Mouse (Mus musculus): ENCODE results near the gene Grpel1. TPM values are rescaled to one million over a fixed set of nuclear protein-coding genes. Genes with fewer than 3 reads are reported as not detected.

The Grpel1 gene
- total RNA-seq, 1 experiment from 2014 or later = 52.1 TPM

DNA sequence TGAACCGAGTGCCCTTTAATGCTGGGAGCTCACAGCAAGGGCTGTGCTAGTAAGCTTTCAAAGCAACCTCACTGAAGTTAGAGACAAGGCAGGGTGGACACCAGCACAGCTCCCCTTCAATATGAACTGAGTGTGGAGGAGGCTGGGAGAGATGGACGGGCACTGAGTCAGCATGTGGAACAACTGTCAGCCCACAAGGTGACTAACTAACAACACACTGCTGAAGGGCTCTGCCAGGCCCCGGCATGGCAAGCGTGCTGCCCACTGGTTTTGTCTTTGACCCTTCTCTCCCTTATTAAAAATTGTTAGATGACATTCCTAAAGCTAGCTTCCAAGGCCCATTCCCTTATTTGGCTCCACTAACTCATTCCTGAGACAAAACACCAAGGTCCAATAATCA lies 7.1 kb upstream of the Grpel1 start:
- ATAC-seq (replicated peaks; ENCODE audit: insufficient number of reproducible peaks, low FRiP score, low TSS enrichment, poor library complexity, severe bottlenecking) = no peak

DNA sequence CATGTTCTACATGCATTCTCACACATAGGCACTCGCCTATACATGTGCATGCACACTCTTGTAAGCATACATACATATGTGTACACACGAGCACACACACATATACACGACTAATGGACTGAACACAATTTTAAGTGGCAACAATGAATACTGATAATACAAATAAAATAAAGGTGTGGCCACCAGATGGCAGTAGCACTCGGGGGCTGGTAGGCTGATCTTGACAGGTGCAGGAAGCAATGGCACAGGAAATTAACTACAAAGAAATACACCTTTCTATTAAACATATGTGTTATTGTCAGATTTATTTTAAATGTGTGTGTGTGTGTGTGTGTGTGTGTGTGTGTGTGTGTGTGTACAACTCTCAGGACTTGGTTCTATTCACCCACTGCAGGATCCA lies 5.9 kb upstream of the Grpel1 start:
- no peak for ATAC-seq (replicated peaks; ENCODE audit: insufficient number of reproducible peaks, low FRiP score, low TSS enrichment, poor library complexity, severe bottlenecking)

DNA sequence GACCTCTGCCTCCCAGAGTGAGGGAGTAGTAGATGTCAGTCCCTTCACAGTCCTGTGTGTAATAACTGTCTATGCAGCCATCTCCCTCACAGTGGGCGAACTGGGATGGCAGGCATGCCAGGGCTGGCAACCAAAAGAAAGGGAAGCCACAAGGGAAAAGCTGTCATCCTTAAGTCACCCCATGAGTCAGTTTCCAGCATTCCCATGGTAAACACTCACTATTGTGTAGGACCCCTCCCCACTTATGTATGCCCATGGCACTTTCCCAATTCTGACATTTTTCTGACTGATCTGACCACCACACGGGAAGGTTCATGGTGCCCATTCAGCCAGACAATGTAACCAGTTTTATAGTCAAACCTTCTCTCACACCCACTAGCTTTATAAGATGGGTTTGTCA lies 4.1 kb upstream of the Grpel1 start:
- ATAC-seq (replicated peaks; ENCODE audit: insufficient number of reproducible peaks, low FRiP score, low TSS enrichment, poor library complexity, severe bottlenecking) = no peak

DNA sequence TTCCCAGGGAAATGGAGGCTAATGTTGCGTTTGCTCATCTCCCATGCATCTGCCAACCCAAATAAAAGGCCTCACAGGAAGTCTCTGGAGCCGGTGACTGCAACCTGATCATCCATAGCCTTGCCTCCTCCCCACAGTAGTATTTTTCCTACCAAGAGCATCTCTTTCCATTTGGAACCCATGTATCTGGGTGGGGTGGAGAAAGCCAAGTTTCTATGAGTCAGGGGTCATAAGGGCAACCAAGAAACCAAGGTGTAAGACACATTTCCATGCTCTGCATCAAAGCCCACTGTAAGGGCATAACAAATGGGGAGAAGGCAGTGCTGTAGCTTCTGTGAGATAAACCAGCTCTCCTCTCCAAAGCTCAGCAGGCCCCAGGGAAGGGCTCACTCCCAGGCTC lies 3.6 kb upstream of the Grpel1 start:
- ATAC-seq (replicated peaks; ENCODE audit: insufficient number of reproducible peaks, low FRiP score, low TSS enrichment, poor library complexity, severe bottlenecking) = no peak

DNA sequence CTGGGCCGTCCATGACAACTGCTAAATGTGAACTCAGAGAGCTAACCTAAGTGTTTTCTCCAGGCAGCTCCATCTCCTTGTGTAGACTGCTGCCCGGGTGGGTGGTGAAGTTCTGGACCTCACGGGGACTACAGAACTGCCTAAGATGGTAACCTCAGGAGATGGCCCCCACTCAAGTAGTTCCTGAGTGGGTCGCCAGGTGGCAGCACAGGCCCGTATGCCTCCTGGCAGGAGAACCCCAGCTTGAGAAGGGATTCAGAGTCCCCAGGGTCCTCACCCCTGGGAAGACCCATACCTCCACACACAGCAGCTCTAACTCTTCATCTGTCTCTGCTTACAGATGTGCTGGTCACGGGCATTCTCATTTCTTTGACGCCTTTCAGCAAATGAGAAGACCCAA lies 2.0 kb upstream of the Grpel1 start:
- ATAC-seq (replicated peaks; ENCODE audit: insufficient number of reproducible peaks, low FRiP score, low TSS enrichment, poor library complexity, severe bottlenecking) = peak; percentile 48

DNA sequence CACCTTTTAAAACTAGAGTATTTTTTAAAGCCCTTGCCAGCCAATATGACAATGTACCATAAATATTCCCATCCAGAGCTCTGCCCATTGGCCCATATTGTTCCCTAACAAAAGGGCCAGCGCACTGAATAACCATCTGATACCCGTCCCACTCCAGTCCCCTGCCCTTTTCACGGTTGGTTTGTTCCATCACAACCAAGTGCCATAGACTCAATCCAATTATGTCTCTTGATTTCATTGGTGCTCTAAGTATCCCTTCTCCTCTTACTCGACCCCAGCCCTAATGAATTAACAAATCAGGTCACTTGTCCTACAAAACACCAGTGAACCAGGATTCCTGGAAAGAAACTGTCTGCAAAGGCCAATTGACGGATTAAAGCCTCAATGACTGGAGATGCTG lies 1.4 kb upstream of the Grpel1 start:
- no peak for ATAC-seq (replicated peaks; ENCODE audit: insufficient number of reproducible peaks, low FRiP score, low TSS enrichment, poor library complexity, severe bottlenecking)

DNA sequence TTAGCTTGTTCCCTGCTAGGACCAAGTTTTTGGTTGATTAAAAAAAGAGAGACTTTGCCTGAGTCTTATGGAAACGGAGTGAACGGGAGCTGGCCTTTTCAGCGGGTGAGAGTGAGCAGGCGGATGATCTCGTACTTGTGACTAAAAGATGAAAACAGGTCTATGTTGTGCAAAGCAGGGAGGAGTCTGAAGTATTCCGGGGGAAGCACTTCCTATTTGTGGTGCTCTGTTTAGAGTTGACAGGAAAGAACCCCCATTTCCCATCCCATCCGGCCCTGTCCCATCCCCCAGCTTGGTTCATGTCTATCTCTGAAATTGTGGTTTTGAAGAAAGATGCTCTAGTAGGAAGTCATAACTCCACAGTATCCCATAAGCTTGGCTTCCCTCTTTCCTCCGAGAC lies 1.1 kb downstream of the Grpel1 start:
- no peak for ATAC-seq (replicated peaks; ENCODE audit: insufficient number of reproducible peaks, low FRiP score, low TSS enrichment, poor library complexity, severe bottlenecking)

DNA sequence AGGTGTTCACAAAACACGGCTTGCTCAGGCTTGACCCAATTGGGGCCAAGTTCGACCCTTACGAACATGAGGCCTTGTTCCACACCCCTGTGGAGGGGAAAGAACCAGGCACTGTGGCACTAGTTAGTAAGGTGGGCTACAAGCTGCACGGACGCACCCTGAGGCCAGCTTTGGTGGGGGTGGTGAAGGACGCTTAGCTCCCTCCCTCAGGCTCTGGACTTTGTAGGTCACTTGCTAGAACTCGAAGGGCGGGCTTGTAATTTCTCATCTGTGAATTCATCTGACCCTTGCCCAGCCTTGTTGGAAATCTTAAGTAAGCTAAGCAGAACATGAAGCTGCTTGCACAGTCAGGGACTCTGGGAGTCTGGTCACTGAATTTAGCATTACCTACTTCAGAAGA lies 6.4 kb downstream of the Grpel1 start:
- ATAC-seq (replicated peaks; ENCODE audit: insufficient number of reproducible peaks, low FRiP score, low TSS enrichment, poor library complexity, severe bottlenecking) = no peak

DNA sequence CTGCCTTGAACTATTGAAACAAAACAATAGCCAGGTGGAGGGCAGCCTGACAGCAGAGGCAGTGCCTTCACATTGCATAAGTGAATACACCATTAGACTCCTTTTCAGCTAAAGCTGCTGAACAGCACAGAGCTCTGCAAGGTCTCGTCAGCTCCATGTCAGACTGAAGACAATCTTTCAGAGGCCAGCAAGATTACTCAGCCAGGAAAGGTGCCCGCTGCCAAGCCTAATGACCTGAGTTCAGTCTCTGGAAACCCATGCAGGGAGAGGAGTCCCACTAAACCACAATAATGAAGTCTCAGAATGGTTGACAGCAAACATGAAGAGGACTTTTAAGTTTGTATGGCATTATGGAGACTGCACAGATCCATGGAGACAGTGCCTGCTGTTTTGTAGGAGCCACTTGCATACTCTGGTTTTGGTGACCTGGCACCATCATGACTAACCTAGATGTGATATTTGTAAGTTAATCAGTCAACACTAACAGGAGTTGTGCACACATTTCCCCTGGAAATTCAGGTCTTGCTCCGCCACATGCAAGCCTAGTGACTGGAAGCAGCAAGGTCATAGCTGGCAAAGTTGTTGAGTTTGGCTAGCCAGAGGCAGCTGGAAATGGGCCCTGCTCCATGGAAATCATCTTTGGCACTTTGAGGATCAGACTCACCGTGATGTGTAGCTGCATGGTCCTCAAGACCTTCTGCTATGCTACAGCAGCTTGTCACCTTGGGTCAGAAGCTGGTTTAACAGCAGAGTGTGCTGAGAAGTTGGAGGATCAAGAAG lies 8.3 kb downstream of the Grpel1 start:
- no peak for ATAC-seq (replicated peaks; ENCODE audit: insufficient number of reproducible peaks, low FRiP score, low TSS enrichment, poor library complexity, severe bottlenecking)

DNA sequence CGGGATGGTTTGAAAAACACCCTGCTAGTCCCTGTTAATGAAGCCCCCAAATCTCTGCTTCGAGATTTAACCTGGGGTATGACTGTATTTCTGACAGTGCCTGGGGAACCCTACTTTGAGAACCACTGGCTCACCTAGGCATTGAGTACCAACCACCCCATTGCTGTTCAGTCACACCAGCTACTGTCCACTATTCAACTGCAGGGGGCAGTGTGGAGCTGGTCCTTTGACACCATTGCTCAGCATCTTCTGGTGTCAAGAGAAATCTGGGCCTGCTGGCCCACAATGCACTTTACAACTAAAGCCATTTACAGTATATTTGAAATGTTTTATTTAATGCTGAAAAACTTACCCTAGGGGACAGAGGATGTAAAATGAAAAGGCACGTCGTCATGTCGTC lies 9.5 kb downstream of the Grpel1 start:
- ATAC-seq (replicated peaks; ENCODE audit: insufficient number of reproducible peaks, low FRiP score, low TSS enrichment, poor library complexity, severe bottlenecking) = peak; percentile 80

DNA sequence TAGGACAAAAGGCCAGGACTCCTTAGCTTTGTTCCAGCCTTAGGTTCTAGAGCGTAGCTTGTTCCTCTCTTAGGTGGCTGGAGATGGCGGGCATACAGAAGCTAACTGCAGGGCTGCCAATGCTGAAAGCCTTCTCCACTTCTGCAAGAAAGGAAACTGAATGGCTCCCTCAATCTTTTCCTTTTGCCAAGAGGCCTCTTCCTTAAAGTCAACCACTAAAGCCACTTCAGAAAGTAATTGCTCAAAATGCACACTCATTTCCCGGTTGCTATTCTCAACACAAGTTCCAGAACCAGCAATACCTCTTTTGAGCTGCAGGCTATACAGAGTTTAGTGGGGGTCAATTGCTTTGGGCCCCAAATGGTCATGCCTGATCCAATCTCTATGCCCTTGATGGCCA lies 12.7 kb downstream of the Grpel1 start:
- ATAC-seq (replicated peaks; ENCODE audit: insufficient number of reproducible peaks, low FRiP score, low TSS enrichment, poor library complexity, severe bottlenecking) = no peak

DNA sequence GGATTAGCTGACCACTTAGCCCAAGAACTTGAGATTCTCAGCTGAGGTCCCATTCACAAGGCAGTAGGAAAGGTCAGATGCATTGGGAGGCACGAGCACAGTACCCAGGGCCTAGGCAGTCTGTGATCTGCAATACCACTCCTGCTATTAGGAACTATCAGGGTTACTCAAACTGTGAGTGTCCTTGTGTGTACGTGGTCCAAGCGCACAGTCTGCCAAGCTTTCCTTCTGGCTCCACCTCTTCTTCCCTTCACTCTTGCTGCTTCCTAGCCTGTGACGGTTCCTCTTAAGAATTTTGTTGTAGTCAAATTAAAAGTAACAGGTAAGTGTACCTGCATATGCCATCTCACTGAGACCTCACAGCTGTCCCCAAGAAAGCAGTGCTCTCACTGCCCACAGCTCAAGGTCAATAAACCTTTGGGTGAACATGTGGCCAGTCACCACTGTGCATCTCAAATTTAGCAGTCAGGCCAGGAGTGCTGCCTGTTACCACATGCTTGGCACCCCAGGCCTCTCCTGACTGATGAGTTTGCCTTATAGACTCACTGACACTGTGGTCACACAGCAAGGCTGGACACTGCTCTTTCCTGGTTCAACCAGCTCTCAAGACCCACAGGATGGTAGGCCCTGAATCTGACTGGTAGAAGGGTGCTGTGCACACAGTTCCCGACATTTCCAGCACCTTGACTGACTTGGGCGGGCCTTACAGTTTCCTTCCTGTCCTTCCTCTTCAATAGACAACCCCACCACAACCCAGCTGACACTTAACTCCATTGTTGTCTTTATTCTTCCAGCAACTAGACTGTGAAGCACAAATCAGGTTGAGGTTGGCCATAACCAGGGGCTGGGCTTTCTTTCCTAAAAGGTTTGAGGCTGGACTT lies 14.0 kb downstream of the Grpel1 start:
- no peak for ATAC-seq (replicated peaks; ENCODE audit: insufficient number of reproducible peaks, low FRiP score, low TSS enrichment, poor library complexity, severe bottlenecking)

DNA sequence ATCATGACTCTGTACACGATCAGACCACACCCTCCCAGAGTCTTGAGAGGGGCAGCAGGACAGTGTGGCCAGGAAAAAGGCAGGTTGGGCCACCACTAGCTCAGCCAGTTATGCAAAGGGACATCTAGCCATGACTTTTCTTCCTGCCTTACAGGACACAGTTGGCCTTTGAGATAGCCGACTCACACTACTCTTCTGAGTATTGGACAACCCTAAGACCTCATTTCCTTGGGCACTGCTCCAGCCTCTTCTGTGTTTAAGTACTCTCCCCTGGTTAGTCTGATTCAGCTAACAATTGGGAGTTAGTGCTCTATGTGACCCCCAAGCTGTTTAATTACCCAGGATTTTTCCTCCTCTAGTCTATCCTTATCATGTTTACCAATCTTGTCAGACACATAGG lies 14.9 kb downstream of the Grpel1 start:
- no peak for ATAC-seq (replicated peaks; ENCODE audit: insufficient number of reproducible peaks, low FRiP score, low TSS enrichment, poor library complexity, severe bottlenecking)

DNA sequence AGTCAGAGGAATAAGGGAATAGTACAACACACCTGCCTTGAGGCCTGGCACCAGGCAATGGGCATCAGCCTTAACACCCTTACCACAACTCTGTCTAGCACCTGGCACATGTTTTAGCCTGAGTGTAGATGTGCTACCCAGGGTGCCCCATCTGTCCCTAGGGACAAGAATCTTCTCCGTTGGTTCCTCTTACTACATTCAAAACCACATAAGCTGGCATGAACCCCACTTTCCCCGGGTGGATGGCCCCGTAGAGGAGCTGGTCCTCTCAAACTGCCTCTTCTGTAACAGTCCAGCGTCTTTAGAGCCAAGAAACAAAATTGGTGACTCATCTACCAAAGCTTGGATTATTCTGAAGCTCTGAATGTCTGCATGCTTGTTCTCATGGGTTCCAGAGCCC lies 15.6 kb downstream of the Grpel1 start:
- ATAC-seq (replicated peaks; ENCODE audit: insufficient number of reproducible peaks, low FRiP score, low TSS enrichment, poor library complexity, severe bottlenecking) = no peak

DNA sequence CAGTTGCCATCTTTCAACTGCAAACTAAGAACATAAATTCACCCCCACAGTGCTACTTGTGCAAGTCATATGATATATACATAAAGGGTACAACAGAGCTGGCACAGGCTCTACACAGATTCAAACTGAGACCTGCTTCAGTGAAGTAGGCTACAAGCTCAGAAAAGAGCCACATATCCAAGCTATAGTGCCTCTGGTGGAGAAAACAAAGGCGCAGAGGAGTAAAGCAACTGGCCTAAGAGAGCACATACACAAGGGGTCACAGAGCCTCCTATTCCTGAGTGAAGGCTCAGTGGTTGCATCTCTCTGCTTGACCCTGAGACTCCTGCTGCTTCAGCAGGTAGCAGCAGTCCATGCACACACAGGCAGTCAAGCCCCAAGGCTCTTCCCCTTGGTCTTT lies 16.3 kb downstream of the Grpel1 start:
- no peak for ATAC-seq (replicated peaks; ENCODE audit: insufficient number of reproducible peaks, low FRiP score, low TSS enrichment, poor library complexity, severe bottlenecking)

DNA sequence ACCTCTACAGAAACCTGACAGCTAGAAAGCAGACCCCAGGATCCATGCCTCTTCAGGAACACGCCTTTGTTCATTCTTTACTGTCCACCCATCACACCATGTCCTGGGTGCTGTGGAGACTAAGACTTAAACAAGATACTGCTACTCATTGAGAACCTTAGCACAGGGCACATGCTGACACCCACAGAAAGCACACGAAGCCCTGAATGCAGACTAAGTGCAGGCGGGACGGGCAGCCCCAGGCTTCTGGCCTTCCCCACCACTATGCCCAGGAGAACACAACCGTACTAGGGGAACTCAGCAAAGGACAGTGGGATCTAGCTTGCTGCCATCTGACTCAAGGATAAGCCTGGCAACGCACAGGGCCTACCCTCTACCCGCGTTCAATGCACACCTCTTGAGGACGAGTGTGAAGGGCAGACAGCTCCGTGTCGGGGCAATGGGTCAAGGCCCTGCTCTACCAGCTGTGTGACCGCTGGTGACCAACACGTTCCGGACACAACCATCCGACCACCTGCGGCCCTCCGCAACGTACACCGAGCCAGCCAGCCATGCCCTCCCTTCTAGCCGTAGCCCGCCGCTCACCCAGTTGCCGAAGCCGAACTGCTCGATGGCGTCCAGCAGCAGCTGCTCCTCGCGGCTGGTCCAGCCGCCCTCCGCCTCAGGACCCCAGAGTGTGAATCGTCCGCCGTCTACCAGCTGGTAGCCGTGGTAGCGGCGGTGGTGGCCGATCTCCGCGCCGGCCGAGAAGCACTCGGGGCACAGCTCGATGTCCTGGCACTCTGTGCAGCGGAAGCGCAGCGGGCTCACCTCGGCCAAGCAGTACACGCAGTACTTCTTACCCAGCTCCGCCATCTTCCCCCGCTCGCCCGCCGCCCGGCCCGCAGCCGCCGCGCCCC lies 18.7 kb downstream of the Grpel1 start:
- ATAC-seq (replicated peaks; ENCODE audit: insufficient number of reproducible peaks, low FRiP score, low TSS enrichment, poor library complexity, severe bottlenecking) = peak; percentile 30; the same call in 1 of the 2 replicates

DNA sequence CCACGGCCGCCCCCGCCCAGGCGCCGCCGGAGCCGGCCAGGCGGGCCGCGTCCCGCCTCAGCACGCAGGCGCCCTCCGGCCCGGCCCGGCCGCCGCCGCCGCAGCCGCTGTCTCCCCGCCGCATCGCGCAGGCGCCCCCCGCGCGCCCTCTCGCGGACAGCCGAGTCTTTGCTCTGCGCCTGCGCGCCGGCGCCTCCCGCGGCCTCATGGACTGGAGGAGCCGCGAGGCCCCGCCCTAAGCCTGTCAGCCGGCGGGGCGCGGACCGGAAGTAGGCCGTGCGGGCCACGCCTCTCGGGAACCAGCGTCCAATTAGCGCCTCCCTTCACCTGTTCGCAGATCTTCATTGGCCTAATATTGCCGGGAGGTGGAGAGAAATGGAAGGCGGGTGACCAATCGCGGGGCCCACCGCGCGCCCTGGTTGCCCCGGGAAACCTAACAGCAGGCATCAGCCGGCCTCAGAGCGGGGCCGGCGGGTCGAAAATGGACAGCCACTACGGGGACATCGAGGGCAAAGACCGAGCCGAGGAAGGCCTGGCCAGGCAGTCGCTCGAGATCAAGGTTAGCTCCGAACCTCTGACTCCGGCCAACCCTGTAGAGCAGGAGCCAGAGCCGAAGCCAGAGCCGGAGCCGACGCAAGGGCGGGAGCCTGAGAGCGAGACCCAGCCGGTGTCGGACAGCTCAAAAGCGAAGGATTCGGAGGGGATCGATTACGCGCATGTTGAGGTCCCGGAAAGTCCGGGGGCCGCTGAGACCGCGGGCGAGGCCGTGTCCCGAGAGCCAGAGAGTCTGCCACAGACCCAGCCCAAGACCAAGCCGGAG lies 19.6 kb downstream of the Grpel1 start, which contains the start of the genes Tada2b and Ccdc96:
Gene Tada2b (minus strand): TSS at position 115 of the 820 bp plus-strand sequence.
Gene Ccdc96 (plus strand): TSS at position 418 of the 820 bp plus-strand sequence.
- peak; percentile 95 for ATAC-seq (replicated peaks; ENCODE audit: insufficient number of reproducible peaks, low FRiP score, low TSS enrichment, poor library complexity, severe bottlenecking)

DNA sequence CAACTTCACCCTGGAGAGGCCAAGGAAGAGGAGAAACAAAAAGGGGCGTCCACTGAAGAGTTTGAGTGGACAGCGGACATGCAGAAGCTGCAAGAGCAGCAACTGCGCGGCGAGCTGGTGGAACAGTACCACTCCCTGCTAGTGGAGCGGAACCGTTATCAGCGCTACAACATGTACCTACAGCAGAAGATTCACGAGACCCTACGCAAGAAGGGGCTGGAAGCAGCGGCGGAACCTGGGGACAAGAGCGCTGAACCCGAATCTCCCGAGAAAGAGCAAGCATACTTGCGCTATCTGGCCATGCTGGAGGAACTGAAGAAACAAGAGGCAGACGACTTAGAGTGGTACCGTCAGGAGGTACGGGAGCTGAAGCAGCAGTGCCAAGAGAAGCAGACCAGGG lies 20.5 kb downstream of the Grpel1 start:
- ATAC-seq (replicated peaks; ENCODE audit: insufficient number of reproducible peaks, low FRiP score, low TSS enrichment, poor library complexity, severe bottlenecking) = no peak
